Mouse (Mus musculus) lung, postnatal 0 days (tissue): ENCODE data around the gene Pakap. TPM values are rescaled to one million over a fixed set of nuclear protein-coding genes. Genes with fewer than 3 reads are reported as not detected.

Experiments
- ATAC-seq: fragments of 200-750 bp; cut with Nextera tagmentation; 2 replicates; pipeline ENCODE4 v1.8.0; 2017; ENCODE audit warnings: moderate library complexity
- DNase-seq: peaks from one replicate; pipeline ENCODE4 v3.0.0-alpha.2; 2016; ENCODE audit warnings: low spot score
- H3K27ac ChIP-seq: fragments of 300-500 bp; sonication (generic); 2 replicates; pipeline ENCODE4 v1.5.1; 2014; ENCODE audit warnings: antibody characterized with exemption, mild to moderate bottlenecking, low read length, mixed read lengths
- H3K27me3 ChIP-seq: fragments of 300-500 bp; sonication (generic); replicated peaks from 2 replicates; pipeline ENCODE4 v1.6.1; 2014; ENCODE audit warnings: low read length, mixed read lengths; ENCODE audit not compliant: insufficient read depth
- H3K36me3 ChIP-seq: fragments of 300-500 bp; sonication (generic); 2 replicates; pipeline ENCODE4 v1.6.1; 2014; ENCODE audit warnings: low read length, mixed read lengths; ENCODE audit not compliant: insufficient read depth
- H3K4me1 ChIP-seq: fragments of 300-500 bp; sonication (generic); 2 replicates; pipeline ENCODE4 v1.6.1; 2014; ENCODE audit warnings: antibody characterized with exemption, low read depth, low read length, mixed read lengths; ENCODE audit not compliant: insufficient read depth
- H3K4me2 ChIP-seq: fragments of 300-500 bp; sonication (generic); replicated peaks from 2 replicates; pipeline ENCODE4 v1.6.1; 2014; ENCODE audit warnings: low read depth, mild to moderate bottlenecking, low read length, moderate library complexity, mixed read lengths
- H3K4me3 ChIP-seq: fragments of 300-500 bp; sonication (generic); 2 replicates; pipeline ENCODE4 v1.5.1; 2014; ENCODE audit warnings: low read depth, low read length
- H3K9ac ChIP-seq: fragments of 300-500 bp; sonication (generic); replicated peaks from 2 replicates; pipeline ENCODE4 v1.6.1; 2014; ENCODE audit warnings: low read depth, mild to moderate bottlenecking
- H3K9me3 ChIP-seq: fragments of 300-500 bp; sonication (generic); 2 replicates; pipeline ENCODE4 v1.6.1; 2016; ENCODE audit warnings: low read length, mixed read lengths
- CTCF ChIP-seq: IDR thresholded peaks from 2 replicates; pipeline ENCODE4 v1.5.1; 2016; ENCODE audit warnings: antibody characterized with exemption, mild to moderate bottlenecking
- EP300 ChIP-seq: IDR thresholded peaks from 2 replicates; pipeline ENCODE4 v1.6.1; 2016; ENCODE audit warnings: antibody characterized with exemption, mild to moderate bottlenecking, control low read depth
- WGBS: fragments of 180-500 bp; shearing (Covaris S2); extraction: QIAGEN DNeasy Blood & Tissue Kit; methylation state at CpG from one replicate; pipeline ENCODE4 v1.1.7; 2014; 5-methylcytosine and 5-hydroxymethylcytosine counted together
- polyA plus RNA-seq: library from polyadenylated mRNA; unstranded; fragments of >200 nt; fragmentation: Nextera tagmentation; extraction: Ambion mirVana; gene quantifications from 2 replicates; pipeline ENCODE4 v1.2.1, GENCODE M21; 2015

The Pakap gene
- polyA plus RNA-seq, 1 experiment from 2014 or later: 60.5 TPM

GRCm38 (mm10) chr4:57934181-57934580 lies 366.2 kb downstream of the Pakap start:
- H3K4me2 ChIP-seq: no peak overlapping the region
- H3K4me3 ChIP-seq: no peak overlapping the region
- H3K9me3 ChIP-seq: no peaks in the 10 kb centered on the region
- no peak overlapping the region for H3K9ac ChIP-seq
- no peaks in the 10 kb centered on the region for H3K27me3 ChIP-seq
- no peak for ATAC-seq
- H3K27ac ChIP-seq: no peak overlapping the region
- no peaks in the 10 kb centered on the region for H3K36me3 ChIP-seq
- 65% methylated on average over 5 of the region's 5 CpGs for WGBS
- DNase-seq: no peak
- peaks cover 3% of the 10 kb centered on the region; the same call in 1 of the 2 replicates for H3K4me1 ChIP-seq
- TF ChIP-seq EP300: no peak
- TF ChIP-seq CTCF: no peak

GRCm38 (mm10) chr4:57937292-57937691 lies 369.3 kb downstream of the Pakap start:
- Histone ChIP-seq H3K27me3 (no peaks in the 10 kb centered on the region), H3K4me1 (no peaks in the 10 kb centered on the region), H3K4me3 (no peak overlapping the region), H3K9me3 (no peaks in the 10 kb centered on the region), H3K27ac (no peak overlapping the region), H3K9ac (no peak overlapping the region), H3K36me3 (peaks cover 6% of the 10 kb centered on the region; the same call in 1 of the 2 replicates), H3K4me2 (no peak overlapping the region)
- ATAC-seq: peak; percentile 72
- 57% methylated on average over 6 of the region's 6 CpGs for WGBS
- peak; percentile 48 for DNase-seq
- no peak for TF ChIP-seq EP300
- TF ChIP-seq CTCF: no peak

- no peaks in the 10 kb centered on the region for H3K27me3 ChIP-seq
- H3K4me1 ChIP-seq: no peaks in the 10 kb centered on the region
- H3K9me3 ChIP-seq: no peaks in the 10 kb centered on the region
- H3K4me3 ChIP-seq: no peak overlapping the region
- DNase-seq (no peak), ATAC-seq (no peak)
- H3K27ac ChIP-seq: no peak overlapping the region
- peaks cover 27% of the 10 kb centered on the region for H3K36me3 ChIP-seq
- H3K9ac ChIP-seq: no peak overlapping the region
- 71% methylated on average over 4 of the region's 4 CpGs for WGBS
- TF ChIP-seq CTCF: no peak
- no peak for TF ChIP-seq EP300
- H3K4me2 ChIP-seq: no peak overlapping the region
These were observed 372.7 kb downstream of the Pakap start for GRCm38 (mm10) chr4:57940631-57941030.

GRCm38 (mm10) chr4:57942892-57943291 lies 374.9 kb downstream of the Pakap start:
- Histone ChIP-seq H3K9ac (no peak overlapping the region), H3K27me3 (no peaks in the 10 kb centered on the region), H3K9me3 (no peaks in the 10 kb centered on the region), H3K4me2 (no peak overlapping the region), H3K4me1 (no peaks in the 10 kb centered on the region; the same call in 1 of the 2 replicates), H3K4me3 (no peak overlapping the region), H3K36me3 (peaks cover 35% of the 10 kb centered on the region), H3K27ac (no peak overlapping the region)
- DNase-seq (no peak), ATAC-seq (no peak)
- 93% methylated on average over 2 of the region's 2 CpGs for WGBS
- TF ChIP-seq EP300: no peak
- no peak for TF ChIP-seq CTCF

Other genes with a start within 250 kb of the Pakap start
- 1.9 and 2.7 TPM in 2 replicates for gene Palm2, start 133.9 kb upstream of the Pakap start, polyA plus RNA-seq
- 112 and 126 TPM in 2 replicates for gene Akap2, start 149.5 kb downstream of the Pakap start, polyA plus RNA-seq